Mouse (Mus musculus): ENCODE results near the gene Gcn1l1. TPM values are rescaled to one million over a fixed set of nuclear protein-coding genes. Genes with fewer than 3 reads are reported as not detected.
A peak's percentile ranks its signal among the peaks of the same experiment; 100 is the strongest.

The Gcn1l1 gene
- total RNA-seq, 2 experiments from 2014 or later, result 65.8 to 79.7 TPM

DNA sequence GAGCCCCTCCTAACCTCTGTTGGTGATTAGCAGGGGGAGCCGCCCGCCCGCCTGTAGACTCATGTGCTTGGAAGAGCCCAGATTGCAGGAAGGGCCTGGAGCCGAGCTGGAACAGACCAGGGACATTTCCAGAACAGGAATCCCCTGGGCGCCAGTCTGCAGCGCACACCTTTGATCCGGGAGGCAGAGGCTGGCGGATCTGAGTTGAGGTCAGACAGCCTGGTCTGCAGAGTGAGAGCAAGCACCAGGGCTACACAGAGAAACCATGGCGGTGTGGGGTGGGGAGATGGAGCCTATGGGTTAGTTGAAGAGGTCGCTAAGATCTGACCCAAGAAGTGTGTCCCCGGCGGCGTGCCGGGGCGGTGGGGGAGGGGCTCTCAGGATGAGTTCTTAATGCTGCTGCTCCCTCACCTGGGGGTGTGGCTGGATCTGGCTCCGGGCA, 30.7 kb upstream of the Gcn1l1 start:
- no peak for DNase-seq (ENCODE audit: extremely low spot score in 1 of 2, low spot score in 1 of 2)

DNA sequence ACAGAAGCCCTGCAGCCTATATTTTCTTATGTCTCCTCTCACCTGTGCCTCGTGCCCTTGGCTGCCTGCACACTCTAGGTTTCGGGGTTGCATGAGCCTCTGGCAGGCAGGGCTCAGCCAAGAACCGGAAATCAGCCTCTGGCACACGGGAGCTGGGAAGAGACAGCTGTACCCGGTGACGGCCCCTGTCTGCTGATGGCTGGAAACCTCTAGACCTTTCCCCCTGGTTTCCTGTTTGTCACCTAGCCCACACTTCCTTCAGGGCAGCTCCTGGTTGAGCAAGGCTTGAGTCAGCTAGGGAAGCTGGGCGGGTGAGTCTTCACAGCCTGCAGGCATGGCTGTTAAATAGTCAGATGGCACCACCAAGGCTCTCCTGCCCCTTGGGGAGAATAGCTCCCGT, 30.2 kb upstream of the Gcn1l1 start:
- no peak for DNase-seq (ENCODE audit: extremely low spot score in 1 of 2, low spot score in 1 of 2)

DNA sequence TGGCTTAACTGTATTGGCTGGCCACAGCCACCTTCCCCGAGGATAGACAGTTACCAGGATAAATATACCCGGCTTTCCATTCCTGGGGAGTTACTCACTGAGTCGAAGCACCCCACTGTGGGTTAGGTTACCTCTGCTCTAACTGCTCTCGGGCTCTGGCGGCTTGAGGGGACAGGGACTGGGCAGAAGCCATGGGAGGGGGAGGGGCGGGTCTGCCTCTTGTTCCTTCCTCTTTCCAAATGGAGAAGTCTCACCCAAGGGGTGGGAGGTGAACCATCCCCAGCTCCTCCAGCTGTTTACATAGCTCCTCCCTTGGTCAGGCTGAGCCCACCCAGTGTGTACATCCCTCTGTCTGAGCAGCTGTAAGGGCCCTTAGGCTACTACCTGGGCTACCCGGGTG, 29.4 kb upstream of the Gcn1l1 start:
- DNase-seq (ENCODE audit: extremely low spot score in 1 of 2, low spot score in 1 of 2), result no peak

DNA sequence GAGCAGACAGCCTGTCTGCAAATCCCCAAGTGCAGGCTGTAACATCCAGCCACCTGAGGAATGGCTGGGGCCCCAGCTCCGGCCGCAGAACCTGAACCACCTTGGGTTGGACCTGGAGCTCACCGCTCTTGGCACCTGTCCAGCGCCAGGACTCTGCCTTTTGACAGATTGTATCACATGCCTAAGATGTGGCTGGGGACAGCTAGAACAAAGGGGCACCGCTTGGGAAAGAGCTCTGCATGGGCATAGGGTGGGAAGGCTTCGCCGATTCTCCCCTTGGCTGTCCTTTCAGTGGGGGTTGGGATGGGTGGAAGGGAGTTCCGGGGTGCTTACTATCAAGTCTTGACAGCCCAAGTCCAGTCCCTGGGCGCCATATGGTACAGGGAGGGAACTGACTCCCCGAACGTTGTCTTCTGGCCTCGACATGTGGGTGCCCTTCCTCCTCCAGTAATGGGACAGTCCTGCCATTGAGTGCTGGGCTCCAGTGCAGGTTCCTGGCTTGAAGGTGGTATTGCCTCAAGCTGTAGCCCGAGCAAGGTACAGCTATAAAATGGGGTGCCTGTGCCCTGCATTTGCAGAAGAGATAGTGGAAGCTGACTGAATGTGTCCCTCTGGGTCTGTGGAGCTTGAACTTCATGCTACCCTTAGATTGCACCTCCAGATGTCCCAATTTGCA, 26.9 kb upstream of the Gcn1l1 start:
- DNase-seq (ENCODE audit: extremely low spot score in 1 of 2, low spot score in 1 of 2), result no peak

DNA sequence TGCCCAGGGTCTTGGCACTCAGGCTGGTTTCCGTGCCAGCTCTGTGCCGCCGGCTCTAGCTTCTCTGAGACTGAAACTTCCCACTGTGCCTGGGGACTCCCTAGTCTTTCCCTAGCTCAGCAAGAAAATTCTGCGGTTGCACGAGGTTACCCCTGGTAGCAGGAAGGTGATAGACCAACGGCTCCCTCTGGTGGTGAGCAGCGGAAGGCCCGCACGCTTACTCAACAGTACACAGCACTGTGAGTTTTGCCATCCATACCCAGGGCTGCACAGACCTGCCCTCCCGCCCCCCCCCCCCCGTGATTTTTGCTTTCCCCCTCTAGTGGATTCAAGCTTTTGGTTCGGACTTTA, 26.4 kb upstream of the Gcn1l1 start:
- DNase-seq (ENCODE audit: extremely low spot score in 1 of 2, low spot score in 1 of 2), result peak; percentile 88 to 99

DNA sequence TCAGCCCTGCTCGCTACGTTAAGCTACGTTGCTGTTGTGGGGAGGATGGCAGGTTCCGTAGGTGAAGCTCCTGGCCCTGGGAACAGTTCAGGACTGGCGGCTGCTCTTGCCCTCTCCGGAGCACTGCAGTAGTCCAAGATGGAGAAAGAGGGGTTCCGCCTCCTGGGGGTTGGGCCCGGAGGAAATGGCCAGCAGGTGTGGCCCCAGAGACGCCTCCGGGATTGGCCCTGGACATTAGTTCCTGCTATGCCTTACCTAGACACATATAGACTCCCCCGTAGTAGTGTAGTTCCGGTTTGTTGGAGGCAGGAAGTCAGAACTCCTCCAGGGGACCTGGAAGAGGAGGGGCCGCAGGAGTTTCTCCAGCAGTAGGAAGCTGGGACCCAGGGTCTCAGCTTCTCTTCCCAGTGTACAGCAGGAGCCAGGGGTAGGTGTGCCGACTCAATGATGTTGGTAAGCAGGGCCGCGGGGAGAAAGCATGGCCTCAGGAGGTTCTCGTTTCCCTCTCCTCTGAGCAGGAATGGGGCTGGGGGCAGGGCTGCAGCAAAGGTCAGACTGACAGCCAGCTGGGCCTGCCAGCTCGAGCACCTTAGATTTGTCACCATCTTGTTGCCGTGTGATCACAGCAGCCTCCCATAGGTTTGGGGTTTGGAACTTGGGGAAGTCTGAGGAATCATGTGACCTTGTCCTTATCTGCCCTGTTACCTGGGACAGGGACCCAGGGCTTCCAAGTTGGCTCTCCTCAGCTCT, 22.2 kb upstream of the Gcn1l1 start:
- DNase-seq (ENCODE audit: extremely low spot score in 1 of 2, low spot score in 1 of 2), result no peak

DNA sequence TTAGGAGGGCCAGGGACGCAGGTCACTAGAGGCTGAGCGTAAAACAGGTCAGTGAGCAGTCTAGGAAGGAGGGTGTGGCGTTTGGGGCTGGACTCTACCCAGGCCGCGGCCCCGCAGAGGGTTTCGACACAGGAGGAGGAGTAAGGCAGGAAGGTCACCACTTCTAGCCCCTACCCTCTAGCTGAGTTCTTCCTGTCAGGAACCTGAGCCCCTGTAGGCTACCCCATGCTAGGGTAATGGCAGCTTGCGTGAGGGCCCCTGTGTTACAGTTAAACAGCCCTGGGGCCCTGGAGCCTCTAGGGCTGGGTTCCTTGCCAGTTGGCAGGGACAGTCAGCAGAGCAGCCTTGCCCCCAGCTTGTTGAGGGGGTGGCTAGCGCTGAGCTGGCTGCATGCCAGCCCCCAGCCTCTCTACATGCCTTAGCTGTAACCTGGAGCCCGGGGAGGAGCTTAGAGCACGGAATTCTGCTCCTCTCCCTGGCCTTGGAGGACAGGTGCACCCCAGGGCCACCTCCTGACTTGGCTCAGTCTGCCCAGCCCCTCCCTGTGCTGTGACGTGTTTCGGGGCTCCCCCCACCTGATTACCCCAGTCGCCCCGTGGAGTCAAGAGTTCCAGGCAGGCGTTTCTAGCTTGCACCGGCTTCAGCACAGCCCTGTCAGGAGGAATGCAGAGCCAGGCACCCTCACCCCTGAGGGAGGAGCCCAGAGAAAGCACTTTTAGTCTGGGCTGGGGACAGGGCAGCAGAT, 21.4 kb upstream of the Gcn1l1 start:
- peak; percentile 48 to 54 for DNase-seq (ENCODE audit: extremely low spot score in 1 of 2, low spot score in 1 of 2)

DNA sequence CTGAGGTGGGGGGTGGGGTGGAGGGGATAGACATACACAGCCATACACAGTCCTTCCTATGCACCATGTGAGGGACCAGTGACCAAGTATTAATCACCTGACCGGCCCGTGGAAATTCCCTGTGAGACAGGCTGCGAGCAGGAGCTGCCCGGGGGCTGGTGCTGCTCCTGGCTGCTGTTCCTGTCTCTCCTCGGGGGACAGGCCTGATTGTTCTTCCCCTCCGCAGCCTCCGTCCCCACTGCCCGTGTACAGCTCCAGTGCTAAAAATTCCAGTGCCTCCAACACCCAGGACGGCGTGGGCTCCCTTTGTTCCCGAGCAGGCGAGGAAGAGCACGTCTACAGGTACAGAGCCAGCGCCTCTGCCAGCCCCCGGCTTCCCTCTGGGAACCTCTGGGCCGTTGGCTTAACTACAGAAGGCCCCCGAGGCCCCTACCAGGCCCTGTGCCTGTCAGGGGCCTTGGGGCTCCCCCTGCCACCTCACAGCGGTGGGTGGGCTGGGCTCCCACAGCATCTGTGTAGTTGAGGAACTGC, 20.3 kb upstream of the Gcn1l1 start:
- DNase-seq (ENCODE audit: extremely low spot score in 1 of 2, low spot score in 1 of 2), result no peak

DNA sequence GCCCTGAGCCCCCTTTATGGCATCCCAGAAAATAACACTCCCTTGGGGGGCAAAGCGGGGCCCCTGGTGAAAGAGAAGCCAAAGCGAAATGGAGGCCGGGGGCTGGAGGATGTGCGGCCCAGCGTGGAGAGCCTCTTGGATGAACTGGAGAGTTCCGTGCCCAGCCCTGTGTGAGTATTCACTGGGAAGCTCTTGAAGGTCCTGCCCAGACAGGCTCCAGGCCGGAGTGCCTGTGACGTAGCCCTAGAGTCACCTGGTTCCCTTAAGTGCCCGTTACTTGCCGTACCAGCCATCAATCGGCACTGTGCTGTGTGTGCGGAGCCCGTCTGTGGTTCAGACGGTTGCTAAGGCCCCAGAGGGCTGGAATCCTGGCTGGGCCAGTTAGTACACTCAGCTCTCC, 19.4 kb upstream of the Gcn1l1 start:
- no peak for DNase-seq (ENCODE audit: extremely low spot score in 1 of 2, low spot score in 1 of 2)

DNA sequence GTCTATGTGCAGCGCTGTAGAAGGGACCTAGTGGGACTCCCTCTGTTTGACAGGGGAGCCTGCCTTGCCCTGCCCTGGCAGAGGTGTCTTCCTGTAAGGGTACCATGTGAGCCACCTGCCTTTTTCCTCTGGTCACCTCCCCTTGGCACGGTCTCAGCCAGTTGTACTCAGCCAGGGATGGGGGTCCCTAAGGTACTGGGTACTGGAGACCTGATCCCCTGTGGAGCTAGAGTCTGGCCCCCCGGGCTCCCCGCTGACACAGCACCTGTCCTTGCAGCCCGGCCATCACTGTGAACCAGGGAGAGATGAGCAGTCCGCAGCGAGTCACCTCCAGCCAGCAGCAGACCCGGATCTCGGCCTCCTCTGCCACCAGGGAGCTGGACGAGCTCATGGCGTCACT, 18.5 kb upstream of the Gcn1l1 start:
- DNase-seq (ENCODE audit: extremely low spot score in 1 of 2, low spot score in 1 of 2), result no peak

DNA sequence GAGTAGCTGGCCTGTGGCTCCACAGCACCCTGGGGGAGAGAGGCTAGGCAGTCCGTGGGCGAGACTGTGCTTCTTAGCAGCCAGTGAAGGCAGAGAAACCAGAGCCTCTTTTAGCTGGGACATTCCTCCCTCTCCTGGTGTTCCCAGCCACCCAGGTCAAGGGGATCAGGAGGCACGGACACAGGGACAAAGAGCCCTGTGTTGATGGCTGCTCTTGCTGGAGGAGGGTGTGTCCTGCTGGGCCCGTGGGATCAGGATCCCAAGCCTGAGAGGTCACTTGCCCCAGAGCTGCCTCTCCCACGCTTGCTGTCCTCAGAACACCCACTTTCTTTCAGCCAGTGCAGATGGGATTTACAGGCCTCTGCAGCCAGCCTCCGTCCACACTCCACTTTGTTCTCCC, 18.0 kb upstream of the Gcn1l1 start:
- no peak for DNase-seq (ENCODE audit: extremely low spot score in 1 of 2, low spot score in 1 of 2)

DNA sequence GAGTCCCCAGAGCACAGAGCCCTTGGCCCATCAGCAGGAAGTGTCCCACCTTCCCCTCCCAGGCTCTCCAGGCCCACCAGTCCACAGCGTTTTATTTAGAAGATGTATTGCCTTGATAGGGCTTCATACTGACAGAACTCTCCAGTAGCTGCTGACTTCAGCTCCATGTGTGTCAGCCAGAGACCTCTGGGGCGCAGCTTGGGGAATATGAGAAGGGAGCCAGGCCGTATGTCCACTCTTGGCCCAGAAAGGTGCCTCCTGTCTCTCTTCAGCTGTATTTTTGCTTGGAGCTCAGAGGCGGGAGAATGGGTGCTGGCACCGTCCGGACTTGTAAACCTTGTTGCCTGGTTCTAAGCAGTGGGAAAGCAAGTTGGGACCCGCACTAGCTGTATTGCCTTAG, 17.6 kb upstream of the Gcn1l1 start:
- no peak for DNase-seq (ENCODE audit: extremely low spot score in 1 of 2, low spot score in 1 of 2)

DNA sequence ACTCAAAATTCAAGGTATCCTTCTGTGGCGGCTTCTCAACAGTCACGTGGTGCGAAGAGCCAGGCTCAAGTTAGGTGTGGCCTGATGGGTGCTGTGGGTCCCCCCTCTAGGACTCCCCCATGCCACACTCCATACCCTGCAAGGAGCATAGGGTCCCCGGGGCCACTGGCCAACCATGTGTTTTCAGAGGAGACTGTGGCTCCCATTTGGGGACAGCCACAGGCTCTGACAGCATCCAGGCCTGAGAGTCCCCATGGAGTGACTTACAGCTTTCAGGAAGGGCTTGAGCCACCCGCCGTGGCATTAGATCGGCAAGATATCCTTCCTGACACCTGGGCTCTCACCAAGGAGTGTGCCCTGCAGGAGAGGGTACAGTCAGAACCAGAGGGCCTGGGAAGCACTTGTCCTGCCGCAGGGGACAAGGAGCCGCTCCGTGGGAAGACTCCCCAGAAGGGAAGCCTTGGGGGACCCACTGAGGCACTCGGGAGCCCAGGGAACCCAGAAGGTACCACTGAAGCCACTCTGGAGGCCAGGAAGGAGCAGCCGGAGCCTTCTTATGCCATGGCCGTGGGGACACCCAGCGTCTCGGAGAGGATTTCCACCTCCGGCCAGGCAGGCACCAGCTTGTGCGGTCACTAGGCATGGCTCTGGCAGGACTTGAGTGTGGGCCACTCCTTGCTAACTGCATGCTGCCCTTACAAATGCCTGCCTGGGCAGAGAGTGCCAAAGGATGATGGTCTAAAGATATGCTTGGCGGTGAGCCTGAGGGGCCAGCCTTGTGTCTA, 16.4 kb upstream of the Gcn1l1 start:
- DNase-seq (ENCODE audit: extremely low spot score in 1 of 2, low spot score in 1 of 2), result no peak

DNA sequence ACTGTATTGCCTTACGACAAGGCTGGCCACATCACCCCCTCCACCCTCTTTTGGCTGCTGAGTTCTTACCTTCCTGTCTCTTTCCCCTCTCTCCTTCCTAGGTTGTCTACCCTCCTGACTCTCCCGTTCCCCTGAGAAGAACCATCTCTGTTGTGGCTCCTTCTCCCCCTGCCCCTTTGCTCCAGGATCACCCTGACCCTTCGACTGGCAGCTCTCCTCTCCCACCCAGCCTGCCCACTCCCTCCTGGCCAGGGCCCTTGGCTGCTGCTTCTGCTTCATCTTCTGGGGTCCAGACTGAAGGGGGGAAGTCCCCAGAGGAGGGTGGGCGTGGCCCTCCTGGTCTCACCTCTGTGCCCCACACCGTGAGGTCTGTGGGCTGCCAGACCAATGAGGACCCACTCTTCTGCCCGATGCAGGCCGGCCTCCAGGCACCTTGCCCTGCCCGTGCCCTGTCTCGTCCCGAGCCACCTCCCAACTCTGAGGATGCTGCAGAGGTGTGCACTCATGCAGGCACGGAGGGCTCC, 14.5 kb upstream of the Gcn1l1 start:
- no peak for DNase-seq (ENCODE audit: extremely low spot score in 1 of 2, low spot score in 1 of 2)

DNA sequence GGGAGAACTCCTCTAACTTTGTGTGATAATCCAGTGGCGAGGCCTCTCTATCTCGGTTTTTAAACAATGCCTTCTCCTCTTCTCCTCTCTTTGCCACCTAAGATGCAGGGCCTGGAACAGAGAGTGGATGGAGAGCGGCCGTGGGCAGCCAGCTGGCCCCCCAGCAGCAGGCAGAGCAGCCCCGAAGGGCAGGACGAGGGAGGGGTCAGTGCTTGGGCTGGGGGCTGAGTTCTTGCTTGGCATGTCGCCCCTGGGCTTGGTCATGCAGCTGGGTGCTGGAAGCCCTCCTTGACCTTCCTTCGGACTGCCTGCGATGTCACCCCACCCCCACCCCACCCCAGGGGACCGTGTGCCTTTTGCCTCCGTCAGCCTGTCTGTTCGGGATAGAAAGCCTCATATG, 13.7 kb upstream of the Gcn1l1 start:
- no peak for DNase-seq (ENCODE audit: extremely low spot score in 1 of 2, low spot score in 1 of 2)

DNA sequence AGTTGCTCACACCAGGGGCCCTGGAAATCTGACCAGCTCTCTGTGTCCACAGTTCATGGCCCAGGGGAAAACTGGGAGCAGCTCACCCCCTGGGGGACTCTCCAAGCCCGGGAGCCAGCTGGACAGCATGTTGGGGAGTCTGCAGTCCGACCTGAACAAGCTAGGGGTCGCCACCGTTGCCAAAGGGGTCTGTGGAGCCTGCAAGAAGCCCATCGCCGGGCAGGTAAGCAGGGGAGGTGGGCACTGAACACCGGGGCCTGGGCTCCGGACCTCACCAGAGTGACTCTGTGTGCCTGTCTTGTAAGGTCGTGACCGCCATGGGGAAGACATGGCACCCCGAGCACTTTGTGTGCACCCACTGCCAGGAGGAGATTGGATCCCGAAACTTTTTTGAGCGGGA, 13.3 kb upstream of the Gcn1l1 start:
- DNase-seq (ENCODE audit: extremely low spot score in 1 of 2, low spot score in 1 of 2), result no peak

DNA sequence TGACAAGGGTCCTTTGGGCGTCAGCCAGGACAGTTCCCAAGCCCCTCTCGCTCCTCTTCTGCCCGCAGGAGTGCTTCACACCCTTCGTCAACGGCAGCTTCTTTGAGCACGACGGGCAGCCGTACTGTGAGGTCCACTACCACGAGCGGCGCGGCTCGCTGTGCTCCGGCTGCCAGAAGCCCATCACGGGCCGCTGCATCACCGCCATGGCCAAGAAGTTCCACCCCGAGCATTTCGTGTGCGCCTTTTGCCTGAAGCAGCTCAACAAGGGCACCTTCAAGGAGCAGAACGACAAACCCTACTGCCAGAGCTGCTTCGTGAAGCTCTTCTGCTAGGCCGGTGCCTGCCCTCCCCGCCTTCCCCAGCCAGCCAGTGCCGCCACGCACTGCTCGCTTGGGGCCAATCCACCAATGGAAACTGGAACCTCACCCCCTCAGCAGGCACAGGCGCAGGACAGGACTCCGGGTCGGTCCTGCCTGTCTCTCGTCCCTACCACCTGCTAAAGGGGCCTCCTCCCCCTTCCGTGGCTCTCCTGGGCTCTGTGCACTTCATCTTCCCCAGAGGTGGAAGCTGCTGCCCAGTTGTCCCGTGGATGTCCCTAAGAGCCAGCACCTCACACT, 11.1 kb upstream of the Gcn1l1 start:
- no peak for DNase-seq (ENCODE audit: extremely low spot score in 1 of 2, low spot score in 1 of 2)

DNA sequence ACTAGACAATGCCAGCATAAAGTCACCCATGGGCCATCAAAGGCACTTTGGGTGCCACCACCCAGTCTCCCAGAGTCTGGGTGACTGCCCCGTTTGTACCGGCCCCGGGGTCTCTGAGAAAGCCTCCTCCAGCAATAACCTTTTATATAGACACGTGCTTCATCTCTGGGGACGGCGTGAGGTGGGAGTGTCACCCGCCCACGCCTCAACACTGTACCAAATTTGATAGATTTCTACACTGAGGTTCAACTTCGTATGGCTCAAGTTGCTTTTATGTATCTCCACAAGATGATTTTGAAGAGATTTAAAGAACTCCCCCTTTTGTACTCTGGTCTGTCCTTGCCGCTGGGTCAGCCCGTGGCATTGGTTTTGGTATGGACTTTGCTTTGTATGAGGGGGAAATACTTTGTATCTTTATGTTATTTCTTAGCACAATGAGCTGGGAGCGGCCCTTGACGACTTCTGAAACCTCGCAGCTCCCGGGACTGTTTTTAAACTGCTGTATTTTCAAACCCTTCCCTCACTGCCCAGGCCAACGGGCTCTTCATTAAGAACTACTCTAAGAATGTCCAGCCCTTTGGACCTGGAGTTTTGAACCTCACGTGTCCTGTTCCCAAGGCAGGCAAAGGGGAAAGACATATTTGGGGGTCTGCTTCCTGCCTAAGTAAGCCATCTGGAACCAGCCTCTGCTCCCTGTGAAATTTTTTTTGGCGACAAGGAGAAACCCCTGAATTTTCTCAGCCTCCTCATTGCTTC, 10.3 kb upstream of the Gcn1l1 start:
- no peak for DNase-seq (ENCODE audit: extremely low spot score in 1 of 2, low spot score in 1 of 2)

DNA sequence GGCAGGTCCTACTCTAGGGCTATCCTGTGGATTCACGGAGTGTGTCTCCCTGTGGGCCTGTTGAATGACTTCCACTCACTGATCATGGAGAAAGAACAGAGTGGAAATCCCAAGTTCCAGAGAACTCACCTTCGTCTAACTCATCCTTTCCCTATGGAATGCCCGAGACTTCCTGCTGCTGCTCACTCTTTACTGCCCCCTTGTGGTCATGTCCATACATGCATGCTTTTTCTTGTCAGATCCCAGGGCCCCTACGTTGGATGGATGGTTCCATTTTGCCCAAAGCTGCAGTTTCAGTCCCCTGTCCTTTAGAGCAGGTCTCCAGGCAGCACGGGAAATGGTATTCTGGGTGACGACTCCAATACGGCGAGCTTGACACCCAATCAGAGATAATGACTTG, 8.8 kb upstream of the Gcn1l1 start:
- DNase-seq (ENCODE audit: extremely low spot score in 1 of 2, low spot score in 1 of 2), result peak; percentile 47 to 76
